Mouse (Mus musculus): ENCODE results near the gene Dock1. TPM values are rescaled to one million over a fixed set of nuclear protein-coding genes. Genes with fewer than 3 reads are reported as not detected.
A peak's percentile ranks its signal among the peaks of the same experiment; 100 is the strongest.

The Dock1 gene
- polyA plus RNA-seq, 1 experiment: not detected

DNA sequence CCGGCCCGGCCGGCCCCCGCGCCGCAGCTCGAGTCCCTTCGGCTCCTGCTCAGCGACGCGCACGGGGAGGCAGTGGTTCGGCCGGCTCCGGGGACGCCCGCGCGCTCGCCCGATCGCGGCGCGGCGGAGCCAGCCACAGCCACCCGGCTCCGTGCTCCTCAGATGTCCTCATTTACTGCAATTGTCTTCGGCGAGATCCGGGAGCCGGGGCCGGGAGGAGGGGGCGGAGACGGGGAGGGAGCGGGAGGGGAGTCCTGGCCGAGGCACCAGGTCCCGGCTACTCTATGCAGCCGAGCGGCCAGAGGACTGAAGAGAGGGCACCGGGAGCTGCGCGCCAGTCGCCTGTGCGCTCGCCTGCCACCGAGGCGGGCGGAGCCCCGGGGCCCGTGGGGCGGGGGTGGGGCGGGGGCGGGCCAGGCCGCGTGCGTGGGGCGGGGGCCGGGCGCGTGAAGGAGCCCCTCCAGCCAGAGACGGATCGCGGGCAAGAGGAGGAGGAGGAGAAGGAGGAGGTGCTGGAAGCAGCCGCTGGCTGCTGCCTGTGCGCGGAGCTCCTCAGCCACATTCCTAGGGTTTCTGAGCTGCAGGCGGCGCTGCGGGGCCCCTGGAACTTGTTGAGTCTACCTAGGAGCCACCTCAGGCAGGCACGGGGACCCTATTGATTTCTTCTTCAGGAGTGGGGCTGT is 267.6 kb downstream of the Dock1 start, which contains the start of gene Fam196a:
Gene Fam196a, minus strand, starts transcription at position 504 of the 683 bp plus-strand sequence.
- under 1% methylated on average over 69 of the region's 71 CpGs for WGBS
- peak; percentile 29; the same call in 1 of the 2 replicates for TF ChIP-seq CTCF (IDR thresholded peaks at IDR 0.05; ENCODE audit: insufficient read depth, low read depth, low read length)
- TF ChIP-seq POLR2A (IDR thresholded peaks at IDR 0.05; ENCODE audit: insufficient read depth, low read depth, low read length): no peak
- peak within 1 kb of the TSS; percentile 1; the same call in 1 of the 2 replicates for H3K27ac ChIP-seq (ENCODE audit: insufficient read depth, low read depth, low read length)
- H3K4me1 ChIP-seq (ENCODE audit: control insufficient read depth, insufficient read depth, low read length): peaks cover 15% of the 10 kb centered on the region; the same call in 1 of the 2 replicates
- peak within 1 kb of the TSS; percentile 55 for H3K4me3 ChIP-seq (ENCODE audit: insufficient read depth, low read depth, low read length)

GRCm38 (mm10) chr7:134941891-134942290 is 271.4 kb downstream of the Dock1 start:
- no peak overlapping the region for H3K27ac ChIP-seq (ENCODE audit: insufficient read depth, low read depth, low read length)
- H3K4me3 ChIP-seq (ENCODE audit: insufficient read depth, low read depth, low read length): no peak overlapping the region
- 98% methylated on average over 6 of the region's 6 CpGs for WGBS
- peaks cover 14% of the 10 kb centered on the region for H3K4me1 ChIP-seq (ENCODE audit: control insufficient read depth, insufficient read depth, low read length)
- TF ChIP-seq CTCF (IDR thresholded peaks at IDR 0.05; ENCODE audit: insufficient read depth, low read depth, low read length): no peak
- no peak for TF ChIP-seq POLR2A (IDR thresholded peaks at IDR 0.05; ENCODE audit: insufficient read depth, low read depth, low read length)

GRCm38 (mm10) chr7:134943063-134943462 is 272.6 kb downstream of the Dock1 start:
- H3K4me1 ChIP-seq (ENCODE audit: control insufficient read depth, insufficient read depth, low read length): peaks cover 9% of the 10 kb centered on the region
- H3K27ac ChIP-seq (ENCODE audit: insufficient read depth, low read depth, low read length): no peak overlapping the region
- H3K4me3 ChIP-seq (ENCODE audit: insufficient read depth, low read depth, low read length): no peak overlapping the region
- WGBS: 49% methylated on average over 6 of the region's 6 CpGs
- no peak for TF ChIP-seq CTCF (IDR thresholded peaks at IDR 0.05; ENCODE audit: insufficient read depth, low read depth, low read length)
- TF ChIP-seq POLR2A (IDR thresholded peaks at IDR 0.05; ENCODE audit: insufficient read depth, low read depth, low read length): no peak

- no peak for TF ChIP-seq CTCF (IDR thresholded peaks at IDR 0.05; ENCODE audit: insufficient read depth, low read depth, low read length)
- no peak for TF ChIP-seq POLR2A (IDR thresholded peaks at IDR 0.05; ENCODE audit: insufficient read depth, low read depth, low read length)
- Histone ChIP-seq H3K27ac (ENCODE audit: insufficient read depth, low read depth, low read length) (no peak overlapping the region), H3K4me1 (ENCODE audit: control insufficient read depth, insufficient read depth, low read length) (peaks cover 7% of the 10 kb centered on the region), H3K4me3 (ENCODE audit: insufficient read depth, low read depth, low read length) (no peak overlapping the region)
- 87% methylated on average over 7 of the region's 7 CpGs for whole genome bisulfite sequencing
Measured at GRCm38 (mm10) chr7:134943701-134944100, 273.2 kb downstream of the Dock1 start.

GRCm38 (mm10) chr7:134945925-134946716 is 275.7 kb downstream of the Dock1 start:
- Histone ChIP-seq H3K27ac (ENCODE audit: insufficient read depth, low read depth, low read length) (no peak overlapping the region; the same call in 1 of the 2 replicates), H3K4me3 (ENCODE audit: insufficient read depth, low read depth, low read length) (no peak overlapping the region), H3K4me1 (ENCODE audit: control insufficient read depth, insufficient read depth, low read length) (peaks cover 7% of the 10 kb centered on the region)
- TF ChIP-seq POLR2A (IDR thresholded peaks at IDR 0.05; ENCODE audit: insufficient read depth, low read depth, low read length) (no peak), CTCF (IDR thresholded peaks at IDR 0.05; ENCODE audit: insufficient read depth, low read depth, low read length) (no peak)
- 46% methylated on average over 7 of the region's 7 CpGs for WGBS

- H3K4me1 ChIP-seq (ENCODE audit: control insufficient read depth, insufficient read depth, low read length): no peaks in the 10 kb centered on the region
- TF ChIP-seq CTCF (IDR thresholded peaks at IDR 0.05; ENCODE audit: insufficient read depth, low read depth, low read length) (no peak), POLR2A (IDR thresholded peaks at IDR 0.05; ENCODE audit: insufficient read depth, low read depth, low read length) (no peak)
- no peak overlapping the region for H3K27ac ChIP-seq (ENCODE audit: insufficient read depth, low read depth, low read length)
- 83% methylated on average over 6 of the region's 6 CpGs for WGBS
- H3K4me3 ChIP-seq (ENCODE audit: insufficient read depth, low read depth, low read length): no peak overlapping the region
Measured at GRCm38 (mm10) chr7:134959086-134959485, 288.6 kb downstream of the Dock1 start.

GRCm38 (mm10) chr7:134960871-134961270 is 290.4 kb downstream of the Dock1 start:
- Histone ChIP-seq H3K4me3 (ENCODE audit: insufficient read depth, low read depth, low read length) (no peak overlapping the region), H3K27ac (ENCODE audit: insufficient read depth, low read depth, low read length) (no peak overlapping the region), H3K4me1 (ENCODE audit: control insufficient read depth, insufficient read depth, low read length) (no peaks in the 10 kb centered on the region)
- 70% methylated on average over 4 of the region's 4 CpGs for WGBS
- TF ChIP-seq POLR2A (IDR thresholded peaks at IDR 0.05; ENCODE audit: insufficient read depth, low read depth, low read length) (no peak), CTCF (IDR thresholded peaks at IDR 0.05; ENCODE audit: insufficient read depth, low read depth, low read length) (no peak)

GRCm38 (mm10) chr7:134961608-134962007 is 291.2 kb downstream of the Dock1 start:
- H3K4me3 ChIP-seq (ENCODE audit: insufficient read depth, low read depth, low read length): no peak overlapping the region
- TF ChIP-seq POLR2A (IDR thresholded peaks at IDR 0.05; ENCODE audit: insufficient read depth, low read depth, low read length): no peak
- TF ChIP-seq CTCF (IDR thresholded peaks at IDR 0.05; ENCODE audit: insufficient read depth, low read depth, low read length): no peak
- WGBS: 92% methylated on average over 2 of the region's 2 CpGs
- H3K27ac ChIP-seq (ENCODE audit: insufficient read depth, low read depth, low read length): no peak overlapping the region
- H3K4me1 ChIP-seq (ENCODE audit: control insufficient read depth, insufficient read depth, low read length): no peaks in the 10 kb centered on the region

DNA sequence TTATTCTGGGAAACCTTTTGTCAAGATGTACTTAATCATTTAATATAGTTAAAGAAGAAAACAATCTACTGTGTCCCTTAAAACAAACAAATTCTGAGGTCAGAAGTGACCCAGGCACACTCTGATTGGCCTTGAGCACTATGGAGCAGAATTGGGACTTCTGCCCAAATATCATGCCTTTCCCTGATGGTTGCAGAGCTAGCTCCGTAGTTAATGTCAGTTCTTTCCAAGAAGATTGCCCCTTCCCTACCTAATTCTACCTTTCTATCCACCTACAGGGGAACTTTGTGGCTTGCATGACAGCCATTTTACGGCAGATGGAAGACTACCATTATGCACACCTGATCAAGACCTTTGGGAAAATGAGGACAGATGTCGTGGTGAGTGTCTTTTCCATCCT is 319.8 kb downstream of the Dock1 start:
- TF ChIP-seq POLR2A (IDR thresholded peaks at IDR 0.05; ENCODE audit: insufficient read depth, low read depth, low read length) (no peak), CTCF (IDR thresholded peaks at IDR 0.05; ENCODE audit: insufficient read depth, low read depth, low read length) (no peak)
- WGBS: 88% methylated on average over 3 of the region's 3 CpGs
- no peak overlapping the region for H3K27ac ChIP-seq (ENCODE audit: insufficient read depth, low read depth, low read length)
- no peaks in the 10 kb centered on the region for H3K4me1 ChIP-seq (ENCODE audit: control insufficient read depth, insufficient read depth, low read length)
- H3K4me3 ChIP-seq (ENCODE audit: insufficient read depth, low read depth, low read length): no peak overlapping the region
